Mouse (Mus musculus) adrenal gland, postnatal 4 days (tissue): ENCODE results near the gene Nrxn3. TPM values are rescaled to one million over a fixed set of nuclear protein-coding genes. Genes with fewer than 3 reads are reported as not detected.

Experiments used
- DNase-seq, 2 experiments: peaks; one replicate each; pipeline ENCODE4 v3.0.0; 2021 to 2022; ENCODE audit warnings: low spot score in 2 of 2, mixed read lengths in 2 of 2
- total RNA-seq, 2 experiments: library from RNA; stranded (reverse); gene quantifications; 2 replicates each; pipeline ENCODE4 v1.2.3; 2021

Gene Nrxn3
- total RNA-seq, 2 experiments from 2014 or later = 1.2 to 2.5 TPM

DNA sequence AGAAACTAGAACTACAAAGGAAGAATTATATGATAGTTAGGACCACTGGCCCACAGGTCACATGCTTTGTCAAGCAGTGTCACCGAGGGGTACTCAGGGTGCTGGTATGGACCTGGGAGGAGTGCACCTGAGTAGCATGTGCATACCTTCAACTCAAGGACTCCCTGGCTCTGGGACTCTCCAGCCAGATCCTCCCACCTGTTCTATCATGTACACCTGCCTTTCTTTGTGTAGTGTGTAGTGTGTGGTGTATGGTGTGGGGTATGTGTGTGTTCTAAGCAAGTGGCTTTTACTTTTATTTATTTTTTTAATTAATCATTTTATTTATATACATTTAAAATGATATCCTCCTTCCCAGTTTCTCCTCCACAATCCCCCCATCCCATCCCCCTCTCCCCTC lies 86.3 kb downstream of the Nrxn3 start:
- DNase-seq = no peak

DNA sequence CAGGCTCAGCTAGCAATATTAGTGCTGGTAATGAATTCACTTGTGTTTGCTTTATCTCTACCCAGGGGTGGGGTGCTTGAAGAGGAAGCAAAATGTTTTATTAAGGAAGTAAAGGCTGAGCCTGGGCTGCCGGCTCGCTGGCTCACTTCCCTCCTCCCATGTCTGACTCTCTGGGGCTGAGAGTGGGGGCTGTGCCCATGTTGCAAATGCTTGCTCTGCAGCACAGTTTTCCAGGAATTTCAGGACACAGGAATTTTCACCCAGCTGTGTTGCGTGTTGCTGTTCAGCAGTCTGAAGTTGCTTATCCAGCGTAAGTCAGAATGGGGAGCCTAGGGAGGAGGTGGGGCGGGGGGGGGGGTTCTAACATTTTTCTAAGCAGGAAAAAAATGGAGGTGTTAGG lies 89.5 kb downstream of the Nrxn3 start:
- no peak for DNase-seq

DNA sequence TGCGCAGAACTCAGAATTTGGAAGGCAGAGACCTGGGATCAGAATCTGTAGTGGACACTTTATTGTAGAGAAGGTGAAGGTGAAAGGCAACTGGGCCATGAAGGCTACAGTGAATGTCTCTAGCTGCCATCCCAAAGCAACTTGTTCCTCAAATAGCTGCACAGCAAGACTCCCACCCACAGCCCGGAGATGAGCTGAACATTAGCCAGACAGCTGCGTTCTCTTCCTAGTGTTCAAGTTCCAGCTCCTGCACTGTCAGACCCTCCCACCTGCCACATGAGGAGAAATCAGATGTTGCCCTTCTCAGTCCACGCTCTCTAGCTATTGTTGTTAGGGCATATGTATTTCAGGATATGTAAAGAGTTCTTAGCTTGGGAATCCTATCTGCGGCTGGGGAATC lies 94.2 kb downstream of the Nrxn3 start:
- no peak for DNase-seq

DNA sequence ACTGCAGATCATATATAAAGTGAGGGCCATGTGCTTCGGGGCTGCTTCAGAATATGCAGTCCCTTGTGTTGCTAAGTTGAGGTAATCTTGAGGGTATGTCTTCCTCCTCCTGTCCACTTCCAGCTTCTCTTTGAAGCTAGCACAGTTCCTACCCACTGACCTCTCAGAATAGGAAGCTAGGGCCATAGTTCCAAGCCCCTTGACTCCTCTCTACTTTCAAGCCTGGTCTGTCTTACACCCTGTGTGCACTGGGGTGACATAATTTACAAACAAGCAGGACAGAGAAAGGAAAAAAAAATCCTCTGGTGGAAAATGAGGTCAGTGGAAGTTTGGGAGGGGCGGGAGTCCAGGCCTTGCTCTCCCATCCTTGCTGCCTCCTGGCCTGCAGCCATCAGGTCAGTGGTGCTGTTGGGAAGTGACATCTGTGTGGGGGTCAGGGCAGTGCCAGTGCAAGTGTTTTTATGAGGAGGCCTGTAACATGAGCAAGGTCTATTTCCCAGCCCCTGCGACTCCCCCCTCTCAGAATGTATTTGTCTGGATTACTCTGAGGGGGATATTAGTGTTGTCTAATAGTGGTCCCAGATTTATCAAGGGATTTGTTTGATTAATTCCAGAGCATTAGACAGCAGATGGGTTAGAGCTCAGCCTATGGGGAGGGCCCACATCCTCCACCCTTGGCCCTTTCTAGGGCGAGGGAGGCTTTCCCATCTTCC lies 96.1 kb downstream of the Nrxn3 start:
- DNase-seq = no peak

DNA sequence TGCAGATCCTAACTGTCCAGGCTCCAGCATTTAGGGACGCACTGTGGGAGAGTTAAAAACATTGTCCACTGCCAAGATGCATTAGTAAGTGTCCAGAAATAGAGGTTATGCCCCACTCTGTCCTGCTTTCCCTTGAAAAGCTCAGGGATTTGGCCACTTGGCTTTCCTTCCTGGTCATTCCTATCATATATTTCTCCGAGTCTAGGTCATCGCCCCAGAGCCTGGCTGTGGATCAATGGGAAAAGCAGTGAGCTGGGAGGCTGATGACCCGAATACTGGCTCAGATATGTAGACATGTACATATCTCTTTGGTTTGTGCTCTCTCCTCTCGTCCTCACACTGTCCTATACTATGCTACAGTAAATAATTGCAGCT lies 96.6 kb downstream of the Nrxn3 start:
- DNase-seq = no peak

DNA sequence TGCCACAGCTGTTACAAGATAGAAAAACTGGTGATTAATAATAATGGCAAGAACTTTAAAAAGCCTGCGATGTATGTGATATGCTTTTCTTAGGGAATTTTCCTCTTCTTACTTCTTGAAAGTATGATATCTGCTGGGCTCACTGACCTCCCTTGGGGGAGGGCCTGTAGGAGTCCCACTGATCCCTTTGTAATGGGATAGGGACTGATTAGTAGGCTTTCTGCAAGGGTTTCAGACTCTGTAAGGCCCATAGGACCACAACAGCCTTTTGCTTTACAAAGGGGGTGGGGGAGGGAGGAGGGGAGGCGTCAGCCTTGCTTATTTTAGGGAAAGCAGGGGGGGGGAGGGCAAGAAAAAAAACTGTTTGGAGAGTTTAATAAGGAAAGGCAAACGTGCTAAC lies 97.5 kb downstream of the Nrxn3 start:
- no peak for DNase-seq

DNA sequence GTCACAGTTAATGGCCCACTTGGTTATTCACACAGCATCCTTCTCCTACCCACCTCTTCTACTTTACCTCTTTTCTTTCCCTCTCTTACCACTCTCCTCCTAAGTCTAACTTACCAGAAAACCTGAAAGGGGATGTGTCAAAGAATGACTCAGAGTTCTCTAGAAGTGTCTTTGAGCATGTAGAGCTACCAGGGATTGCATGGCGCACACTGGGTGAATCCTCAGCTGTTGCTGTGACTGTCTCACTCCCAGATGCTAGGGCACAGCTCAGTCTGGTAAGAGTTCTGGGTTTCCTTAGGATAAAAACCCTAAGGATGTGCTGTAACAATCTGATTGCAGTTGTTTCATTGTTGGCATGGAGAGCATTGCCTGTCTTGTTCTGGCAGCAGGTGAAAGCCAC lies 108.2 kb downstream of the Nrxn3 start:
- DNase-seq = no peak

DNA sequence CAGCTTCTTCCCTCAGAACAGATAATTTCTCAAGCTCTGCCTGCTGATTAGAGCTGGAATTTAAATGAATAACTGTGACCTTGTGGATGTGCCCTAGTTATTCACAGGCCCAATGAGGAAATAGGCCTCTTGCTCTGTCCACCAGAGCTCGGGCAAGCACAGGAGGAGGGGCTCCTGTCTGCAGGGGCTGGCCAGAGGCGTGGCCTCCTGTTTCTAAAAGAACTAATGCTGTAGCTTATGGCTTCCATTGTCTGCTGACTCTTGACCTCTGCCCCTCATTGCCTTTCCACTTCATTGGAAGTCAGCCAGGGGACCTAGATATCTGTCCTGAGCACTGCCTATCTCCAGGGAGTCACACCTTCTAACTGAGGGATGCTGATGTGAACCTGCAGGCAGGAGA lies 113.1 kb downstream of the Nrxn3 start:
- no peak for DNase-seq

DNA sequence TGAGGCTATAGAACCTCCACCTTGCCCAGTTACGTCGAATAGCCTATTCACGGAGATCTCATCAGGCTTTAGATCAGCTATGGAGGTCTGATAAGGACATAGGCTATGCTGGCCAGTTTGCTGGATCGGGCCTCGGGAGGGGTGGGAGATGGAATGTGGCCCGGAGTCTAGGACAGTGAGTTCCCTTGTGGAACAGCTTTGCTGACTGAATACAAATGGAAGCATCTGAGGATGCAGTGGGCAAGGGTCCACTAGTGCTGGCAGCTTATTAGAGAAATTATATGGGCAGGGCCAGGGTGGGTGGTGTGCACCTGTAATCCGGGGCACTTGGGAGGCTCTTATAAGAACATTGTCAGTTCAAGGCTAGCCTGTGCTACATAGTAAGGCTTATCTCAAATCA lies 117.0 kb downstream of the Nrxn3 start:
- no peak for DNase-seq

DNA sequence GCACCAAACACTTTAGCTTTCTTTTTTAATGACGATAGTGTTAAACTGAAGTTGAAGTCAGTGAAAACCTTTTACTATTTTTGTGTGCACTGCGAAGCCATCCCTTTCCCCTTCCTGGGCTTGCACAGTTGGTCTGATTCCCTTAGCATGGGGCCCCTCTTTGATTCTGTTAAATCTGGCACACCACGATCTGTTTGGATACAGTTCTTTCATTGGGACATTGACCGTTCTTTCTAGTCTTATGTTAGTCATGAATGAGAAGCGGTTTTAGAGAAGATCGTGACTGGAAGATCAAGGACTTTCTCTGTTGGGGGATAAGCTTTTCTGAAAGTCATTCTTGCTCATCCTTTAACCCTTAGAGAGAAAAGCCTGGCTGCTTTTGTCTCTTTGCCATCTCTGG lies 118.7 kb downstream of the Nrxn3 start:
- no peak for DNase-seq

DNA sequence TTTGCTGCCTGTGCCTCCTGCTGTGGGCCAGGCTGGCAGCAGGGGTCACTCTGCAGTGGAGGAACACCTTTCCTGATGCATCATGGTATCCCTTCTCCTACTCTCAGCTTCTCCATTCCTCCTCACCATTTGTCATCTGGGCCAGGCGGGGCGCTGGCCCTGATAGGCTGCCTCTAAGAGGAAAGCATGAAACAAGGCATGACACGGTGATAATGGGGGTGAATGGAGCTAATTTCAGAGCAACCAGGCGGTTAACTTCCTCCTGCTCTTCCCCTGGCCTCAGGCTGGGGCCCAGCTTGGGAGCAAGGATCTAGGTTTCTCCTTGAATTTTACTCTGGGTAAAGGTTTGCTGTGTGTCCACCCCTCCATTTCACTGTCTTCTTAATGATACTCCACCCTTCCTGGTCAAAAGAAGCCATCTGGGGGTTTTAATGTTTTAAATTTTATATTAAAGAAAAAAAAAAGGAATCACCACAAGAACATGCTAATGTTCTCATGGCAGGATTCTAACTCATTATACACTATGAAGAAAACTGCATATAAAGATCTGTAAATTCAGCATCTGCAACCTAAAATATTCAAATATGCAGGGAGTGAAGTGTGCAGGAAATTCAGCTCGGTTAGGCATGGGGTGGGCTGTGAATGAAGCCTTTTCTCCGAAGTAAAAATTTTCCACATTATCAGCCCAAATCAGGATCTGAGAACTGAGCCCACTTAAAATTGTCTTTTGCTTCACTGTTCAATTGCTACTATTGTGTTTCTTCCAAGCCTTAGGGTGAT lies 127.9 kb downstream of the Nrxn3 start:
- no peak for DNase-seq

DNA sequence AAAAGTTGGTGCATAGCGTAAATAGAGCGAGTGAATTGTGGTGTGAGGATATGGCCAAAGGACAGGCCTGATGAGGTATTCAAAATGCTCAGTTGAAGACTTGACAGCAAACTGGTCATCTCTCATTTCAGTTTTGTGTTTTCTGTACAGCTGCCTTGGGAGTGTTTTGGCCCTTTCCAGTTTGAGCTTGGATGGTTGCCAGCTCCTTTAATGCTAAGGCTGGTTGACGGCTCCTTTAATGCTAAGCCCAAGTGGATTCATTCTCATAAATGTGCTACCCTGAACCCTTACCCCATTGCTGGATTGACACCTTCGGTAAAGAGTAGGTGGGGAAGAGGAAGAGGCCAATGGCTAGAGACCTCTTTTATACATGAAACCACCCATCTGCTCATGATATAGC lies 131.4 kb downstream of the Nrxn3 start:
- DNase-seq = no peak

DNA sequence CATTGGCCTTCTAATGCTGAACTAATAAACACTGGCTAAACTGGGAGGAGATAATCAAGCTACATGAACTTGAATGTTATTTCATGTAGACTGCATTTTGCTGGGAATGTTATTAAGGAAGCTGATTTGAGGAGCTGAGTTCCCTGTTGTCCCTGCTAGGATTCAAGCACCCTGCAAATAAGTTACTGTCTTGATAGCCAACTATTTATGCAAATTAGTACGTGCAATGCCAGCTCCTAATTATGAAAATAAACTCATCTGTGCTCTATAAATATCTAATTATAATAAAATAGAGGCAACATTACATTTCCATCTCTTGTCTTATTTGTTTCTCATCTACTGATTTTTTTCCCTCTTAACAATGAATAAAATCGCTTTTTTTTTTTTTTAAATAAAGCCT lies 135.0 kb downstream of the Nrxn3 start:
- DNase-seq = no peak

DNA sequence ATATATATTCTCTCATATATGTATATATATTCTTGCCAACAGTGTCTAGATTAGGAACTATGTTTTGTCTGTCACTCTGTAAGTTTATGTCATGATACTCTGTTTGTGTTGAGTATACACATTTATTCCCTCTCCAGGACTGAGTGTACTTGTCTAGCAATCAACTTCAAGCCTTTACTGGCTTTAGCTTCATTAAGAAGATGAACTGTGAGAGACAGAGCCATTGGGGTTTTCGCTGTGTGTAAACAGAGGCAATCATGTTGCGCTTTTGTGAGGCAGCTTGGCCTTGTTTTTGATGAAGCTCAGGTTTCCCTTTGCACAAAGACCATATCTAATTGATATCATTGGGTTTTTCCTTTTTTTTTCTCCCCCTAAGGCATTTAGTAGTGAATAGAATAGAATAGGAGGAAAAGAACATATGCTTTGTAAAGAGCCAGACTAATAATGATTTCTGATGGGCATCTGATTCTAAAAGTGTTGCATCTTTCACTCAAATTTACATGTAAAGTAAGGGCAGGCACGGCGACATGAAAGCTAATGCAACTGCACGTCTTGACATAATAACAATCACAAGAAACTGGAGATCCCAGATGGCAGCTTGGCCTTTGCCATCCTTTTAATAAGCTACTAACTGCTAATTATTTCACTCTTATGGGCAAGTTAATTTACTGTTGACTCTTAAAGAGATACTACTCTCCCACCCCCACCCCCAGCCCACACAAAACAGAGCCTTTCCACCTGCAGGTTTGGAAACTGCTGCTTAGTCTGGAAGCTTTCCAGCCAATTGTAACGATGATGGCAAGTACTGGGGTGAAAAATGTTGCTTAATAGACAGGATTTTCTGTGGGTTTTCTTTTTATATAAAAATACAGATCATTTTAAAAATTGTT lies 137.0 kb downstream of the Nrxn3 start:
- DNase-seq = no peak

DNA sequence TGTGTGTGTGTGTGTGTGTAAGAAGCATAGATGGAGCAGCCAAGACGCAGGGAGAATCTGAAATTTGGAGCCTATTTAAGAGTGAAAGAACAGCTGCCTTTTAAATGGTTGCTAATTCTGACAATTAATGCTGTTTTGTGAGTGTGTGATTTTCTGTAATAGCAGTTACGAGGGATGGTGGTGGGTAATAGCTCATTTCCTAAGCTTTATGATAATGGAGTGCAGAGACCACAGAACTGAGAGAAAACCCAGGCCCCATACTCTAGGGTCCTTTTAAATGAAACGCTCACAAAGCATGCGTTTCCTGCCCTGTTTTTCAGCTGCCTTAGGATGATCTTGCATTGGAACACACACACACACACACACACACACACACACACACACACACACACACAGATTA lies 137.7 kb downstream of the Nrxn3 start:
- no peak for DNase-seq

DNA sequence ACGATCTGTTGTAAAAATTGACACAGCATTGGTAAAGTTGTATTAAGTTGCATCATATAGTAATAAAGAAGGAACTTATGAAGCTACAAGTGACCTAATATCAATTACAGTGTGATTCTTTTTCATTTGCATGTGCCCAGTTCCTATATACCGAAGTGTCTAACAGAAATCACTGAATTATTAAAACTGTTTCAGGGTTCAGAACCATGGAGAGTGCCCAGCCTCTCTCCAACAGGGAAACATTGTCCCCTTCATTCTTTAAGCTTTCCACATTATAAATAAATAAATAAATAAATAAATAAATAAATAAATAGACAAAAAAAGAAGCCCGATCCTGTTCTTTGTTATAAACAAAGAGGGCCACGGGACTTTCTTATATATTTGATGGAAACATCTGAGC lies 140.4 kb downstream of the Nrxn3 start:
- DNase-seq = no peak

DNA sequence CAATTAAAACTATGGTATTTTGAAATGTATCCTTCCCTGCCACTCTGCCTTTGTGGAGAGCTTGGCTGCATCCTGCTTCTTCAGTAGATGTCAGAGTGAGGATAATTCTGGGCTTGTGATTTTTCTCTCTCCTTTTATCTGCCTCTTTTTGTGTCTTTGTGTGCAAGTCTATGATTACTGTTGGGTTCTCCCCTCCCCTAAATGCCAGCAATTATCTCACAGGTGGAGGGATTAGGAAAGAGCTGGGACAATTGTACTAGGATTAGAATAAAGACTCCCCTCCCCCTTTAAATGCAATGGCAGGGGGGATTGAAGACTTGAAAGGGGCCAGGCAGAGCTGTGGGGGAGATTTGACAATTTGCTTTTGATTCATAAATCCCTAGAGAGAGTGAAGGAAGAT lies 145.6 kb downstream of the Nrxn3 start:
- no peak for DNase-seq

DNA sequence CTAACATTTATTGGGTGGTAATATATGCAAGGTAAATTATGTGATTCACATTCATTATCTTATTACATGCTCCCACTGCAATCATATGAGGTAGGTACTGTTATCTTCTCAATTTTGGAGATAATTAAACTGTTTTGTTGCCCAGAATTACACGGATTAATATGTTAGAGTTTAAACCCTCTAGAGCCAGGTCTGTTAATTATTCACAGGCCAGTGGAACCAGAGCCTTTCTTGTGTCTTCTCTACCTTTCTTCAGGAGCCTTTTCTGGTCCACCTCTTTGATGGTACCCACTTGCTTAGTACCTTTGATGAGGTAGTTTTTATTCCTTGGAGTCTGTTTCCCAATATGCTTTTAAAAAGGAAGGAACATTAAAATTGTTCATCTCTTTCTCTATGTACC lies 174.7 kb downstream of the Nrxn3 start:
- no peak for DNase-seq

DNA sequence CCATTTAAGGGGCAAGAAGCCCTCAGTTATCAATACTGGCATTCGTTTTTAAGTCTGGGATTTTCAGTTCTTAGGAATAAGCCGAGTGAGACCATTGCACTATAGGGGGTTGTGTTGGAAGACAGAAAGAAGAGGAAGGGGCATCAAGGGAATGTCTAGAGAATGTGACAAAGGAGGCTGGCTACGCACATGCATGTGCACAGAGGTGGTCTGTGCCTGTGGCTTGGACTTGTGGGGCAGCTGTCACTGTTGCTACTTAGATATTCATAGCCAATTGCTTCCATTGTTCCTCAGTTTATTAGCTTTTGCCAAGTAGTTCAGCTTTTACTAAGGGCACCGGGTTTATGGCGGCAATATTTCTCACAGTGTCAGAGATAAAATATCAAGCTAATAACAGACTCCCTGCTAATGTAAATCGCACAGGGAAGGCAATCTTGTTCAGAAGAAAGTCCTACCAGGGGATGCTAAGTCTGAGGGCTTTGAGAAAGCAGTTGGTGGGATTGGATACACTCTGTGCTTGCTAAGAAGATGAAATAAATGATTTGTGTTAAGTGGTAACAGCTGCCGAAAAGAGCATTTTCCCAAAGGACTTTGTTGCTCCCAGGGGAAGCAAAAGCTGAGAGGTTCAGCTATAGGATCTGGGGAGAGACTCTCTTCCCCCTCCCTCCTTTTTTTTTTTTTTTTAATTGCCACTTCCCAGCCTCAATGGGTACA lies 177.5 kb downstream of the Nrxn3 start:
- no peak for DNase-seq

DNA sequence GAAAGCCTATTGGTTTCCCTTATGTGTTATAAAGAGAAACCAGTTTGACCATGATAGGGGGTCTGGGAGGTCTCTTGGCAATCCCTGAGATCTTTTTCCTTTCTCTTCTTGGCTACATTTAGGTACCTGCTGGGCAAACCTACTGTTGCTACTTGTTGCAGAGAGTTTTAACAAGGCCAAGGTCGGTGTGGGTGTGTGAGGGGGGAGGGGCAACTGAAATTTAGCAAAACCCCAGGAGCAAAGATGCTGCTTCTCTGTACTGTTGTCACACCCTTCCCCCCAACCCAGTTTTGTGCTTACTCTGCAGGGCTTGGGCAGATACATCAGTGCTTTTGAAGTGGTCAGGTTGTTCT lies 178.0 kb downstream of the Nrxn3 start:
- no peak for DNase-seq

DNA sequence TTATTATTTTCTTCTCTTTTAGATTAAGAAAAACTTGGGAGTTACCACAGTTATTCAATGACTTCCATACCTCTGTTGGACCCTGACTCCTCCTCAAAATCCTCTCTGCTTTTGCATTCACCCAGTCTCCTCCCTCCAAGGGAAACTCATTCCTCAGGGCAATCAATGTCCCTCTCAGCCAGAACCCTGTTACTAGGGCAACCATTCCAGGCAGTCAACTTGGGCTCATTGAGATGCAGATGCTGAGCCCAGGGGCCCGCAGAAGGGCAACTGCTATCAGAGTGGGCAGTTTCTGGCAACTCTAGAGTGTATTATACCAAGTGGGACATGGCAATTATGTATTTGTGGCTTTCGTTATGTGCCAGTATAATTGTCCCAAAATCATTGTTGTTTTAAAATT lies 188.1 kb downstream of the Nrxn3 start:
- DNase-seq = no peak

DNA sequence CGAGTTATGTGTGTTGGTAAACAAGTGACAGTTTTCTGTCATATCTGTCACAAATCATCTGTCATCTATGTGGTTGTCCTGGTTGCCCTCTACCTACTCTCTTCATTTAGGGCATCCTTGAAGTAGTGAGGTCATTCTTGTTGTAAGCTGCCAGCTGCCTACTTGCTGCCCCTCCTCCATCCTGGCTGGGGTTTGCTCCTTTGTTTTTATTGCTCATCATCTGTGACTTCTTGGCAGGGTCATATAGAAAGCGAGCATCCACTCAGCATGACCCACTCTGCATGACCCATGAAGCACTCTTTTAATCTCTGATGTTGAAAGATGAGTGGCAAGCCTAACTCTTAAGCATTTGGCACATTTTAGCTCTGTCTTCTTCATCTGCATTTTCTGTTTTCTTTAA lies 194.1 kb downstream of the Nrxn3 start:
- DNase-seq = no peak
